Mouse (Mus musculus) CD8-positive naive resting alpha-beta T cell, adult 2 months (primary cell): ENCODE data around the gene Clrn1.

Experiments
- DNase-seq, 2 experiments: peaks; one replicate each; pipeline ENCODE4 v3.0.0; 2022; ENCODE audit warnings: low read depth in 2 of 2, low spot score in 2 of 2

The Clrn1 gene

DNA sequence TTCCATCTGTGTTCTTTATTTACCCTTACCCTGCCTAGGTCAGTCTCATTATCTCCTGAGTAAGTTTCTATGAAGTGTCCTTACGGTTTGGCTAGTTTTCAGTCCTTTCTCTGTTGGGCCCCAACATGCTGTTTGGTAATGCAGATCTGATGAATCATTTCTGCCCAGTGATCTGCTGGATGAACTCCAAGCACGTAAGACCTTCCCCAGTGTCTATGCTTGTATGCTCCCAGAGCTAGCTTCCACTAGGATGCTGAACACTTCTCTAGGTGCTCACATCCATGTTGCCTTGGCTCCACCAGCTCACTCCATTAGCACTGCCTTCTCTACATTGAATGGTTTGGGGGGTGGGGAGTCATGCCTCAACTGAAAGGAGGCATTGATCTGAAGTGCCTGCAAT lies 52.3 kb downstream of the Clrn1 start:
- DNase-seq: no peak

DNA sequence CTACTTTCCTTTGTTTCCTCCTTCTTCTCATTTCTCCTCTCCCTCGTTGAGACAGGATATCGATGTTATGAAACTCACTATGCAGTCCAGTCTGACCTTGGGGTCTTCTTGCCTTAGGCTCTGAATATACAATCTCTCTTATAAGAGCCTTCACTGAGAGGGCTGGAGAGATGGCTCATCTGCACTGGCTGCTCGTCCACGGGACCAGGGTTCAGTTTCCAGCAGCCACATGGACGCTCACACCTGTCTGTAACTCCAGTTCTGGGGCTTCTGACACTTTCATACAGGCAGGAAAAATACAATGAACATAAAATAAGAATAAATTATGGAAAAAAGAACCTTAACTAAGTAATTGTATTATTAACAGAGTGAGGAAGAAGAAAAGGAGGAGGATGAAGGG lies 53.6 kb downstream of the Clrn1 start:
- no peak for DNase-seq

DNA sequence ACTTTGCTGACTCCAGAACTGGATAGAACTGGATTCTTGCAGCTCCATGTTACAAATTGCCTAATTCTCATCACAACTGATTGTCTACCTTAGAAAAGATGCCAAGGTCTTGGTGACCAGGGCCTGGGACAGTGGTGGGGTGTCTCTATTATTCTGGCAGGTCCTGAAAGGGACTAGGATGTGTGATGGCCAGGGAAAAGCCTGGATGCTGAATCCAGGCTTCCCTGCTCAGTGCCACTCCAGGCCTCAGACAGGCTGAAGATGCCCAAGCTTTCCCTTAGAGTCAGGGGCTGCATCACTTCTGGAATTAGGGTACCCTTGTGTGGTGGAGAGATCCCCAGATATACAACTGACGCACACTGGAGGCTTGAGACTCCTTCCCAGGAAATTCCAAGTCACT lies 55.2 kb downstream of the Clrn1 start:
- DNase-seq: no peak

DNA sequence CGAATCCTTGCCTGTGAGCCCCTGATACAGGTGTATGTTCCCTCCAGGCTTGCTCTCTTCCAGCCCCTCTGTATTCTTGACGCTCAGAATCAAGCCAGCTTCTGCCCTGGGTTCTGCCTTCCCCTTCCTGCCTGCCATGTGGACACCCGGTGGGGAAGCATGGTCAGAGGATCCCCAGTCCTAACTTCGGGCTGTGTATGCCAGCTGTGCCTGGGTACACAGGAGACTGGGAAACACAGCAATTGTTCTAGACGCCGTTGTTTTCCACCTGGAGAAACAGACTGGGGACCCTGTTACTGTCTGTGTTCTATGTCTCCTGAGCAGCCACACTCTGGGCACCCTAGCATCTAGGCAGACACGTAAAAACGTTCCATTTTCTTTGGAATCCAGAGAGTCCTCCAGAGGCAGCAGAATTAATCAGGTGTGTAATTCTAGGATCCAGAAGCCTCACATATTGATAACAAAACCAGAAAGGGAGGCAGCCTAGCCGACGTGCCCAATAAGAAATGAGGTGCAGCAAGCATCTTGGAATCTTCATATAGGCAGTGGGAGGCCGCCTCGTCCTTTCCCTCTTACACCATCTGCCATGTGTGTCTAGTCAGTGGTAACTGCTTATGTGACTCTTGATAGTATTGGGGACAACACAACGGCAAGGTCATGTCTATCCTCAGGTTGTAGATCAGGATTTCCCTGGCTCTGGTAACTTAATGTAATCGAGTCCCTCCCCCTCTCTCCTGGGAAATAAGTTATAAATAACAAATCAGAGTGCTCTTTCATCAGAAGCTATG lies 56.6 kb downstream of the Clrn1 start:
- no peak for DNase-seq

DNA sequence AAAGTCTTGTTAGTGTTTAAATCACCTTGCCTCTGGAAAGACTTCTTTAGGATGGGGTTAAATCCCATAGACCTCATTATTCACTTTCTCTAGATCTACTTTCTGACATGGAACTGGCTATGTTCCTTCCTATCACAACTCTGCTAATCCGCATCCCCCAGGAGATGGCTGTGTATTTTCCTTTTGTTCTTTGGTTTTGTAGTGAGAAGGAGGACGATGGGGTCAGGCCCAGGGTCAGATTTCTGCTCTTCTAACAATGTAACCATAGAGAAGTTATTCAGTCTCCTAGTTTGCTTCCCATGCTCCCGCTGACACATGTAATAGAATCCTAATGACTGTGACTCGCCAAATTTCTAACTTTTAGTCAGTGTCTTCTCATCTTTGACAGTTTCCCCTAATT lies 58.9 kb downstream of the Clrn1 start:
- DNase-seq: no peak

DNA sequence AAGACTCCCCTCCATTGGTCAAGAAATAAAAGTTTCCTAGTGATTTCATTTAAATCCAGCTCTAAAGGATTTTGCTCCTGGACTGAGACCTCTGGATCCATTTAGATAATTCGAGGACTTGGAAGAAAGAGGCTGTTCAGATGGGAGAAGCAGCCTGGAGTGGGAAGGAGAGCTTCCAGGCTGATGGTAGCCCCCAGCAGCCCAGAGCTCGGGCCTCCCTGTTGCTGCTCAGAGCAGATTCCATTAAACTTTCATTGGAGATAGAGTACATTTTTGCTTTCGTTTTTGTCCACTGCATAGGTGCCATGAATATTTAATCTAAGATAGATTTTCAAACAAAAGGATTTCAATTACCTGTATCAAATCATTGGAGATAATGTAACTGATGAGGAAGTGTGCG lies 62.9 kb downstream of the Clrn1 start, which contains the start of gene Mindy4b-ps:
Mindy4b-ps (minus strand) TSS at position 101 of the 400 bp plus-strand sequence.
- no peak for DNase-seq

DNA sequence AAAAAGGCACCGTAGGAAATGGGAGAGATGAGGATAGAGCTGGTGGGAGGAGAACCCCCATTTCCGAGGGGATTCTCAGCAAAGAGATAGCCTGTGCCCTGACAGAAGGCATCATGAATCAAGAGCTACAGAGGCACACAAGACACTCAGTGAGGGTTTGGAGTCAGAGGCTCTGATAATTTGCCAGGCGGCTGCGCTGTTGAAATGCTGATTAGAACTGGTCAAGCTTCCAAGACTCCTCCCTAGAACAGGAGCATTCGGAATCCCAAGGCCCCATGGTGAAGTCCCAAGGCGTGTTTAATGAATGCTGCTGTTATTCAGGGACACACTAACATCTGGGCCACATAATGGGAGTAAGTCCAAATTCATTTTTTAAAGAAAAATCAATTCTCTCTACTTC lies 67.8 kb downstream of the Clrn1 start:
- no peak for DNase-seq

DNA sequence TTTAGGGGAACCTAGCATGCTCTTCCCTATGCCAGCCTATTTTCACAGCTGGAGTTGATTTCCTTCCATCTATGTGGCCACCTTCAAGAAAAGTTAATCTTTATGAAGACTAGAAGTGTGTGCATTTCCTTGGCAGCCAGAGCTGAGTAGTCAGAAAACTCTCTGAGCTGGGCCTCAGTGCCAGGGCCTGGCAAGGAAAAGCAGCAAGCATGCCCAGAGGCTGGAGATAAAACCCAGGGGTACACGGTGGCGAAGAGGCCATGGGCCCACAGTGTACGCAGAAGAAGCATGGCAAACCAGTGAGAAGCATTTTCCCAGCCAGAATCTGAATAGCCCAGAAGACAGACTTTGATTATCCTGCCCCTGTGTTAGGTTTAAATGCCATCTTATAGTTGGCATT lies 70.9 kb downstream of the Clrn1 start:
- no peak for DNase-seq

DNA sequence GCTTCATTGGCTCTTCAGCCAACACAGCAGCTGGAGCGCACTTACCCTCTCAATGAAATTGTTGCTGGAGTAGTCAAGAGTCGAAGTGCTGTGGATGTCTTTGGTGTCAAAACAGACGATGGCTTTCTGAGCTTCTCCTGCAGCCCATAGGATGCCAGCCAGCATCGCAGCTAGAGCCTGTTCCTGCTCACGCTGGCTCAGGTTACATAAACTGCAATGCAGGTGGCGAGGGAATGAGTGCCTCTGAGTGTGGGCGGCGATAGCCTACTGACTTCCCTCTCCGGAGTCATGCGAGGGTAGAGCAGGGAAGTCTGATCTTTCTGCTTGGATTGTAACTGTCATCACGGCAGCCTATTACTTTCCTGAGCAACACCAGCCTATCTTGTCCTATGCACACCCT lies 74.8 kb downstream of the Clrn1 start:
- DNase-seq: no peak

DNA sequence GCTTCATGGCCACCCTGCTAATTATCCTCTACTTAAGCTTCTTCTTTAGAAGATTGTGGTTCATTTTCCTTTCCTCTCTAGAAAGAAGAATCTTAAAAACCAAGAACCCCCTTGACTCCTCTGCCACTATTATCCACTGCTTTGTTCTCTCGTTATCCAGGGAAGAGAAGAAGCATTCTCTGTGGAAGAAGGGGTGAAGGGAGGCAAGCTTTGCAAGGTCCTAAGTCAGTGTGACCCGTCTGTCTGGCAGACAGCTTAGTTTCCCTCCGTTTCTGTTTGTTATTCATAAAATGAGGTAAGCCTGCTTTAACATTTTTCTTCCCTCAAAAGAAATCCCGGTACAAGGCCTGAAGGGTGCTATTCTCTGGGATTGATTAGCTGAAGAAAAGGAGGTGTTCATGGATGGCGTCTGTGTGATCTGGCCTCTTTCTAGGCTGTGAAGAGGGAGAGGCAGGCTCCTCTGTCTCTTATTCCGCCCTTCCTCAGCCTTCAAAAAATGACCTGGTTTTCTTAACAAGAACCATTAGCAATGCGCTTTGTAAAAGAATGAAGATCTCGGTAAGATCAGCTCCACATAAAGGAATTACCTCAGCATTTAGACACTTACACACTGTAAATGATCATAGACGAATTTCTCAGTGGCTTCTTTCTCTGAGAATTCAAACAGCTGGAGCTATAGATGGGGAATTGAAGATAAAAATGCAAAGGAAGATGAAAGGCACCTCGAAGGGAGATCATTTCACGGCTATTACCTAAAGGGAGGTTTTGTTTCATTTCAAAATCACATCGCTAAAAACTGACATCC lies 75.8 kb downstream of the Clrn1 start:
- DNase-seq: no peak

DNA sequence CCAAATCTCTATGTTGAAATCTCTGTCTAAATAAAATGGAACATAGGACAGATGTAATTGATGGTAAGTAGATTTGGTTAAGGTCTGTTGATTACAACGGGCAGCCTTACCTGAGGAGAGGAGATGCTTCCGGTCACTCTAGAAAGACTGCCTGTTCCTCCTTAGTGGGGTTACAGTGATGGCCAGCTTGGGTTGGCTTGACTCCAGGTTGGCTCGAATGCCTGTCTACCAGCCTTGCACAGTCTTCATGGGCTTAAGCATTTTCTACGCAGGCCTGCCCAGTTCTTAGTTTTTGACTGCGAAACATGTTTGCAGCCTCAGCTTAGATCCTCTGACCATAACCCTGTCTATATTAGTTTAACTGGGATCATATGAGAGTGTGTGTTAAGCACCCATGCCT lies 76.5 kb downstream of the Clrn1 start:
- no peak for DNase-seq

DNA sequence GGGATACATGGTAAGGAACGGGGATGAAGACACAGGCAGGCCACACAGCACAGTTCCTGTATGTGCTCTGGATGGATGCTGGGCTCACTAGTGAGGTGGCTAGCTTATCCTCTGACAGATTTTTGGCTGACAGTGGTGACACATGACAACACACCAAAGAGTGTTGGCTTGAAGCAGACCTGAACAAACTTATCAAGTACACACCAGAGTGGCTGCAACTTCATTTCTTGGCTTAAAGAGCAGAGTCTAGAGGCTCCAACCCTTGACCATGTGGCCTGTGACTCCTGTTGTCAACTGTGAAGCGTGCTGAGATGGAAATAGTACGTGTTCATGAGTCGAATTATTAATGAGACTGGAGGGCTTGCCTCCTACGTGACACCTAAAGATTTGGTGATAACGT lies 80.4 kb downstream of the Clrn1 start:
- no peak for DNase-seq

DNA sequence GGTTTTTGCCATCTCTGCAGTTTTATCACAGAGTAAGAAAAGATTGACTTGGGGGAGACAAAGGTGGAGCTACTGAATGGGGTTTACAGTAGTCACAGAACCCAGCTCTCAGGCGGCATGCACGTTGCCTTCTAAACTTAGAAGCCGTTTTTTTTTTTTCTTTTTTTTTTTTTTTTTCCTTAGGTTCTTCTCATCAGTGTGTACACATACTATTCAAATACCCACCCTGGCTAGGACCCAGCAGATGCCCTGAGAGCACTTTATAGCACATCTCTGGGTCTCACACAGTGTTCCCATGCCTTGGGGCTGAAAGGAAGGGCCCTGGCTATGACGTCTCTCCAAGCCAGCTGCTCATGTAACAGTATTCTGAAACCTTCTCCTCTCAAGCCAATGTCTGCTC lies 86.5 kb downstream of the Clrn1 start:
- no peak for DNase-seq

DNA sequence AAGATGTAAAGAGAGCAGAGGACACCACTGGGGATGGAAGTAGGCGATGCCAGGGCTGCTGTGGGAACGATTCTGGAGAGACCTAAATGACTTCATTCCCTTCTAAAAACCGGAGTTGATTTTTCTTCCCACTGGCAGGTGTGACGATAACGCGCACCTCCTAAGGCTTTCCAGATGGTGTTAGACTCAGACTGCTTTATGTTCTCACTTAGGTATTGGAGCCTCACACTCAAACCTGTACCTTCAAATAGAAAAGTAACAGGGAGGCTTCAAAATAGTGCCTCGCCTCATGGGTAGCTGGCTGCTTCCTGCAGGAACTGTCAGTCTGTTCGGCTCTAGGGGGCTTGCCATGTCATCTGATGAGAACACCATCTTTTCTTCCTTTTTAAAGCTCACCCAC lies 86.9 kb downstream of the Clrn1 start:
- no peak for DNase-seq
